Mouse (Mus musculus): ENCODE results near the gene Amigo2.

DNA sequence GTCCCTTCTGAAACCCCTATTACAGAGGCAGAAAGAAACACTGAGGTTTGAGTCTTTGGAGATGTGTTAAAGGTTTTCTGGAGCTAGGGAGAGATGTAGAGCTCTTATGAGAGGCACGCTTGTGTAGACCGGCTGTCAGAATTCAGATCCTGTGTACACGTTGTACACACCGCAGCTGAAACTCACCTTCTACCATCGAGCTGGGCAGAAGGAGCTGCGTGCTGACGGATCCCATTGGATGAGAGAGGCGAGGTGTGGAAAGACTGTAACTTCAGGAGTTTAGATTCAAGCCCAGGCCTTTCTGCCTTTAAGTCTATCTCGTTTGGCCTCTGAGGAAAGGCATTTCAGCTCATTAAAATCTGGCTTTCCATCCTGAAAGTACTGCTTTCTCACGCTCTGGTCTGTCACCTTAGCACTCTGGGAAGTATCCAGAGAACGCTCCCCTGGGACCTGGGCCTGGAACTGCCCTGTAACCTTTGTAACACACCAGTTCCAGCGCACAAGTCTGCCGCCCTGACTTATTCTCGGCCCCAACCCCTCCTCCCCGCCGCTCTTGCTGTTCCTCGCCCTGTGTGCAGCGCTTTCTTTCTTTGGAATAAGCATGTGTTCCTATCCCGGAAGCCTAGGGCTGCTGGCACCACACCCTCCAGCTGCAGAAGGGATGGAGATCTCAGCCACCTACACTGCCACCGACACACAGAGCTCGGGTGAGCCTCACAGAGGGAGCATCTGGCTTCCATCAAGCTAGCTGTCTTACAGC is 44.4 kb upstream of the Amigo2 start:
- no peak for TF ChIP-seq CTCF (IDR thresholded peaks at IDR 0.05; ENCODE audit: borderline replicate concordance, insufficient read depth, low read length)
- TF ChIP-seq POLR2A (IDR thresholded peaks at IDR 0.05; ENCODE audit: low read depth, low read length), result no peak
